ENCODE assay signal across 8 mouse cellular contexts in genomic region chr2:181392600-181393213, GRCm38 (mm10). TPM values are rescaled to one million over a fixed set of nuclear protein-coding genes. Genes with fewer than 3 reads are reported as not detected.
DNase-seq lines count a peak whose midpoint lies in the region; ATAC-seq and TF ChIP-seq lines count a peak whose summit lies in the region.

No protein-coding gene starts in this region.

- intact Hi-C loops in left cerebral cortex, postnatal 14 days (cut with DNase I): loop anchor here (5.0 kb wide), 2 partner anchors 105 to 185 kb away; partner anchors contain the start of gene Tpd52l2

- H3K36me3 ChIP-seq in intestine, embryonic 15.5 days: no peaks in the 10 kb centered on the region
- H3K36me3 ChIP-seq in midbrain, embryonic 10.5 days: peaks cover 46% of the 10 kb centered on the region

- TF ChIP-seq POLR2A in cortical plate, adult 2 months (IDR thresholded peaks at IDR 0.05; ENCODE audit: extremely low read depth, insufficient read depth, low read length): no peak

- ATAC-seq in intestine, embryonic 15.5 days: peak; percentile 86

- no peak overlapping the region for H3K4me2 ChIP-seq in intestine, embryonic 15.5 days (replicated peaks)

- no peaks in the 10 kb centered on the region for H3K9me3 ChIP-seq in intestine, embryonic 15.5 days
- no peaks in the 10 kb centered on the region for H3K9me3 ChIP-seq in midbrain, embryonic 10.5 days (replicated peaks)

- H3K4me1 ChIP-seq in cortical plate, adult 2 months (ENCODE audit: control insufficient read depth, insufficient read depth, low read length): no peaks in the 10 kb centered on the region
- no peaks in the 10 kb centered on the region for H3K4me1 ChIP-seq in intestine, embryonic 15.5 days (replicated peaks)
- no peaks in the 10 kb centered on the region for H3K4me1 ChIP-seq in midbrain, embryonic 10.5 days

- no peak overlapping the region for H3K27ac ChIP-seq in cortical plate, adult 2 months (ENCODE audit: insufficient read depth, low read length)
- no peak overlapping the region for H3K27ac ChIP-seq in intestine, embryonic 15.5 days
- H3K27ac ChIP-seq in midbrain, embryonic 10.5 days (replicated peaks): no peak overlapping the region

- 37% methylated on average over 4 of the region's 4 CpGs for WGBS in intestine, embryonic 15.5 days
- 23% methylated on average over 4 of the region's 4 CpGs for WGBS in midbrain, embryonic 10.5 days

- H3K9ac ChIP-seq in intestine, embryonic 15.5 days: no peak overlapping the region

- DNase-seq in adrenal gland, adult (ENCODE audit: inconsistent age in 2 of 2, low spot score in 1 of 2): peak; percentile 88 to 96
- DNase-seq in gastrocnemius, postnatal 10 days: peak; percentile 90
- DNase-seq in left cerebral cortex, postnatal 14 days (ENCODE audit: low spot score in 2 of 2): peak; percentile 86 to 92
- peak; percentile 78 for DNase-seq in midbrain, embryonic 10.5 days (ENCODE audit: low spot score)
- DNase-seq in right cerebral cortex, postnatal 4 days: peak; percentile 95
- peak; percentile 56 for DNase-seq in yolk sac, embryonic 10.5 days (ENCODE audit: low spot score)

- TF ChIP-seq CTCF in cortical plate, adult 2 months (IDR thresholded peaks at IDR 0.05; ENCODE audit: extremely low read depth, insufficient read depth, low read length): peak; percentile 91

- H3K27me3 ChIP-seq in intestine, embryonic 15.5 days (replicated peaks): no peaks in the 10 kb centered on the region
- no peaks in the 10 kb centered on the region for H3K27me3 ChIP-seq in midbrain, embryonic 10.5 days (ENCODE audit: low read depth, poor library complexity, severe bottlenecking)

- no peak overlapping the region for H3K4me3 ChIP-seq in cortical plate, adult 2 months (ENCODE audit: insufficient read depth, low read length)
- no peak overlapping the region for H3K4me3 ChIP-seq in intestine, embryonic 15.5 days (replicated peaks)
- H3K4me3 ChIP-seq in midbrain, embryonic 10.5 days: no peak overlapping the region

RNA-seq across cellular contexts. Expression of gene Lime1, which starts 12.8 kb away (rescaled TPM):
- polyA plus RNA-seq in cortical plate, adult 2 months (2012; rRNA removed): 66.5 and 71.4 TPM in 2 replicates
- 1 to 10 TPM; 5.8 to 9.7 TPM for total RNA-seq in gastrocnemius, postnatal 10 days (2021)
- polyA plus RNA-seq in intestine, embryonic 15.5 days (2015; fragmentation: Nextera tagmentation; extraction: Ambion mirVana): 17.1 and 19.4 TPM in 2 replicates
- total RNA-seq in left cerebral cortex, postnatal 14 days (2021): 10 to 100 TPM; 31.3 to 35.1 TPM
- 26.0 and 32.2 TPM in 2 replicates for polyA plus RNA-seq in midbrain, embryonic 10.5 days (2016; fragmentation: Nextera tagmentation; extraction: Ambion mirVana)

RNA-seq across cellular contexts. Expression of gene Arfrp1, which starts 27.5 kb away (rescaled TPM):
- polyA plus RNA-seq in cortical plate, adult 2 months (2012; rRNA removed): 70.9 and 72.7 TPM in 2 replicates
- 10 to 100 TPM; 25.2 to 30.8 TPM for total RNA-seq in gastrocnemius, postnatal 10 days (2021)
- polyA plus RNA-seq in intestine, embryonic 15.5 days (2015; fragmentation: Nextera tagmentation; extraction: Ambion mirVana): 55.4 and 58.3 TPM in 2 replicates
- total RNA-seq in left cerebral cortex, postnatal 14 days (2021): 10 to 100 TPM; 36.4 to 42.5 TPM
- polyA plus RNA-seq in midbrain, embryonic 10.5 days (2016; fragmentation: Nextera tagmentation; extraction: Ambion mirVana): 79.2 and 85.6 TPM in 2 replicates

RNA-seq across cellular contexts. Expression of gene Zgpat, which starts 28.0 kb away (rescaled TPM):
- 89.3 and 99.8 TPM in 2 replicates for polyA plus RNA-seq in cortical plate, adult 2 months (2012; rRNA removed)
- 10 to 100 TPM; 13.1 to 18.3 TPM for total RNA-seq in gastrocnemius, postnatal 10 days (2021)
- 35.7 and 36.7 TPM in 2 replicates for polyA plus RNA-seq in intestine, embryonic 15.5 days (2015; fragmentation: Nextera tagmentation; extraction: Ambion mirVana)
- total RNA-seq in left cerebral cortex, postnatal 14 days (2021): 10 to 100 TPM; 62.1 to 63.3 TPM
- 45.0 and 50.5 TPM in 2 replicates for polyA plus RNA-seq in midbrain, embryonic 10.5 days (2016; fragmentation: Nextera tagmentation; extraction: Ambion mirVana)
